Mouse (Mus musculus) lung, postnatal 0 days (tissue): Measurements from ENCODE around the gene Amn.

Source experiments
- CTCF ChIP-seq: IDR thresholded peaks from 2 replicates; pipeline ENCODE4 v1.5.1; 2016; ENCODE audit warnings: antibody characterized with exemption, mild to moderate bottlenecking
- EP300 ChIP-seq: IDR thresholded peaks from 2 replicates; pipeline ENCODE4 v1.6.1; 2016; ENCODE audit warnings: antibody characterized with exemption, mild to moderate bottlenecking, control low read depth

DNA sequence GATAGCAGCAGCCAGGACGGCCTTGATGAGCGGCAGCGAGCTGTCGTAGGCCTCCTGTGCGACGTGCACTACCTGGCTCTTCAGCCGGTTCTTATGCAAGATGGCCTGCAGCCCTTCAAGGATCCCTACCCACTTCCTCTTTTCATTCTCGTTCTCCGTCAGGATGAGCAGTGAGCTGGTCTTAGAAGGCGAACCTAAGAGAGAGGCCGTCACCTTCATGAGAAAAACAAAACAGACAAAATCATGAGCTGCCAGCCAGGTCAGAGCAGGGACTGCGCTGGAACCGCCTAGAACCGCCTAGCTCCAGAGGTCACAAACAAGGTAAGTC lies 31.1 kb downstream of the Amn start:
- TF ChIP-seq CTCF (no peak), EP300 (no peak)
